Mouse (Mus musculus): ENCODE measurements around the gene Otud7b. TPM values are rescaled to one million over a fixed set of nuclear protein-coding genes. Genes with fewer than 3 reads are reported as not detected.

Otud7b gene
- polyA plus RNA-seq, 1 experiment from 2014 or later: 7.4 TPM

- Histone ChIP-seq H3K27me3 (ENCODE audit: insufficient read depth, low read length) (no peaks in the 10 kb centered on the region), H3K9ac (replicated peaks) (no peak overlapping the region), H3K36me3 (replicated peaks; ENCODE audit: insufficient read depth, low read length) (no peaks in the 10 kb centered on the region), H3K4me1 (ENCODE audit: insufficient read depth) (no peaks in the 10 kb centered on the region), H3K4me2 (ENCODE audit: low read depth, low read length) (no peak overlapping the region), H3K27ac (ENCODE audit: low read depth) (no peak overlapping the region), H3K4me3 (ENCODE audit: low read depth, low read length) (no peak overlapping the region), H3K9me3 (ENCODE audit: low read length) (no peaks in the 10 kb centered on the region)
- DNase-seq (no peak), ATAC-seq (no peak)
- TF ChIP-seq CTCF (IDR thresholded peaks at IDR 0.05; ENCODE audit: low read depth) (no peak), EP300 (IDR thresholded peaks at IDR 0.05; ENCODE audit: low read depth) (no peak)
- 87% methylated on average over 2 of the region's 2 CpGs for WGBS (ENCODE audit: insufficient replicate concordance)
Measured at GRCm38 (mm10) chr3:96082100-96082499, 22.2 kb upstream of the Otud7b start.

- Histone ChIP-seq H3K4me2 (ENCODE audit: low read depth, low read length) (no peak overlapping the region), H3K36me3 (replicated peaks; ENCODE audit: insufficient read depth, low read length) (no peaks in the 10 kb centered on the region), H3K9ac (replicated peaks) (0 out of 2 replicates have a peak overlapping the region, but pooled peaks have one; percentile 21), H3K27me3 (ENCODE audit: insufficient read depth, low read length) (no peaks in the 10 kb centered on the region), H3K9me3 (ENCODE audit: low read length) (no peaks in the 10 kb centered on the region), H3K4me3 (ENCODE audit: low read depth, low read length) (no peak overlapping the region), H3K4me1 (ENCODE audit: insufficient read depth) (no peaks in the 10 kb centered on the region), H3K27ac (ENCODE audit: low read depth) (no peak overlapping the region)
- ATAC-seq (no peak), DNase-seq (no peak)
- WGBS (ENCODE audit: insufficient replicate concordance): 59% methylated on average over 15 of the region's 15 CpGs
- TF ChIP-seq CTCF (IDR thresholded peaks at IDR 0.05; ENCODE audit: low read depth) (no peak), EP300 (IDR thresholded peaks at IDR 0.05; ENCODE audit: low read depth) (no peak)
Measured at GRCm38 (mm10) chr3:96082714-96083508, 21.4 kb upstream of the Otud7b start.

DNA sequence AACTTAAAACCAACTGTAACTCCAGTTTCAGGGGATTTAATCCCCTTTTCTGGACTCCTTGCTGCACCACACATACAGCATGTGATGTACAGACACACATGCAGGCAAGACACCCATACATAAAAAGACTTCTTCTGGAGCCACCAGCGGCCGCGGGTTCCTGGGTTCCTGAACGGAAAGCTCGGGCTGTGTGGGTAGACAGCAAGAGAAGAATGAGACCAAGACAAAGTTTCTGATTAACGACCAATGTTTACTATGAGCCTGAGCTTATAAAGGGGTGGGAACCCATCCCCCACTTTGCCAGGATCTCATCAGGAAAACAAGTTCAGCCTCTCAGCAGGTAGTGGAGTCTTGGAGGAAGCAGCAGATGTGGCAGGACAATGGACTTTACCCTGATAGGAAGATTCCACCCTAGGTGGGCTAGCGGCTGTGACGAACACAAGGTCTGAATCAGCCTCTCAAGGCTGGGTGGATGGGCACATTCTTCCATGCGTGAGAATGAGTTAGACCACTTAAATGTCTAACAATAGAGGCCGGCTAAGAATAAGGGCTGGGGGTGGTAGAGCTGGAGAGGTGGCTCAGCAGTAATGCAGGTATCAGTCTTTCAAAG, 20.1 kb upstream of the Otud7b start:
- H3K4me3 ChIP-seq (ENCODE audit: low read depth, low read length): no peak overlapping the region
- WGBS (ENCODE audit: insufficient replicate concordance): 83% methylated on average over 10 of the region's 10 CpGs
- no peaks in the 10 kb centered on the region for H3K9me3 ChIP-seq (ENCODE audit: low read length)
- no peaks in the 10 kb centered on the region for H3K27me3 ChIP-seq (ENCODE audit: insufficient read depth, low read length)
- H3K9ac ChIP-seq (replicated peaks): no peak overlapping the region
- no peak overlapping the region for H3K27ac ChIP-seq (ENCODE audit: low read depth)
- H3K4me1 ChIP-seq (ENCODE audit: insufficient read depth): no peaks in the 10 kb centered on the region
- no peaks in the 10 kb centered on the region for H3K36me3 ChIP-seq (replicated peaks; ENCODE audit: insufficient read depth, low read length)
- TF ChIP-seq CTCF (IDR thresholded peaks at IDR 0.05; ENCODE audit: low read depth) (no peak), EP300 (IDR thresholded peaks at IDR 0.05; ENCODE audit: low read depth) (no peak)
- no peak for ATAC-seq
- H3K4me2 ChIP-seq (ENCODE audit: low read depth, low read length): no peak overlapping the region
- no peak for DNase-seq

DNA sequence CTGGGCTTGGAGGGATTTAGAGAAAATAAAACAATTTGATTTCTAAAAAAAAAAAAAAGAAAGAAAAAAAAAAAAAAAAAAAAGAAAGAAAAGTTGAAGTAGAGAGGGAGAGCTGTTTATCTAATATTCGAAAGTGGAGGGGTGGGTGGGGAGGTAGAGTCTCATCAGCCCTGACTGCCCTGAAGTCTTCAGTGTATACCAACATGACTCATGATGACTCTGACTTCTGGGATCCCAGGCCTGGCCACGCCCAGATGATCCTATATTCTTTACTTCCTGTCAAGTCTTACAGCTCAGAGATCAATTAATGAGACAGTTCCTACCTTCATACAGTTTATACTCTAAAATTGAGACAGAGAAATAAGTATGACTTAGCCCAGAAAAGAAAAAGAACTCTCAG, 17.1 kb upstream of the Otud7b start:
- ATAC-seq (peak; percentile 72; the same call in 1 of the 2 replicates), DNase-seq (no peak)
- Histone ChIP-seq H3K27me3 (ENCODE audit: insufficient read depth, low read length) (no peaks in the 10 kb centered on the region), H3K36me3 (replicated peaks; ENCODE audit: insufficient read depth, low read length) (no peaks in the 10 kb centered on the region), H3K4me1 (ENCODE audit: insufficient read depth) (no peaks in the 10 kb centered on the region), H3K4me3 (ENCODE audit: low read depth, low read length) (no peak overlapping the region), H3K9ac (replicated peaks) (no peak overlapping the region), H3K4me2 (ENCODE audit: low read depth, low read length) (no peak overlapping the region), H3K9me3 (ENCODE audit: low read length) (no peaks in the 10 kb centered on the region), H3K27ac (ENCODE audit: low read depth) (no peak overlapping the region)
- 47% methylated on average over 2 of the region's 2 CpGs for WGBS (ENCODE audit: insufficient replicate concordance)
- TF ChIP-seq CTCF (IDR thresholded peaks at IDR 0.05; ENCODE audit: low read depth) (no peak), EP300 (IDR thresholded peaks at IDR 0.05; ENCODE audit: low read depth) (no peak)

DNA sequence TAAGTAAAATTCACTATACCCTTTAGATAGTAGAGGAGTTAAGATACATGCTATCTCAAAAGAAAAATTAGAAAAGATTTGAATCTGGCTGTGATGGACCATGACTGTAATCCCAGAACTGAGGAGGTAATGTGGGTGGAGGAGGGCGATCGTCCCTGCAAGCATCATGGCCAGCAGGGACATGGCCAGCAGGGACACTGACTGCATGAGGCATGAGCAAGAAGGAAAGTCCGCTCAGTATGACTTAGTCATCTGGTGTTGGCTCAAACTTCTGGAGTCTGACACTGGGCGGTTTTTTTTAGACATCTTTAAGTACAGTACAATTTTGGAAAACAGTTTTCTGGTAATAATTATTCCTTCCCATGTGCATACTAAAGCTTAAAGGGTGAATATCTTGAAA, 16.5 kb upstream of the Otud7b start:
- no peak for TF ChIP-seq EP300 (IDR thresholded peaks at IDR 0.05; ENCODE audit: low read depth)
- no peak for TF ChIP-seq CTCF (IDR thresholded peaks at IDR 0.05; ENCODE audit: low read depth)
- 80% methylated on average over 4 of the region's 4 CpGs for WGBS (ENCODE audit: insufficient replicate concordance)
- no peak for ATAC-seq

DNA sequence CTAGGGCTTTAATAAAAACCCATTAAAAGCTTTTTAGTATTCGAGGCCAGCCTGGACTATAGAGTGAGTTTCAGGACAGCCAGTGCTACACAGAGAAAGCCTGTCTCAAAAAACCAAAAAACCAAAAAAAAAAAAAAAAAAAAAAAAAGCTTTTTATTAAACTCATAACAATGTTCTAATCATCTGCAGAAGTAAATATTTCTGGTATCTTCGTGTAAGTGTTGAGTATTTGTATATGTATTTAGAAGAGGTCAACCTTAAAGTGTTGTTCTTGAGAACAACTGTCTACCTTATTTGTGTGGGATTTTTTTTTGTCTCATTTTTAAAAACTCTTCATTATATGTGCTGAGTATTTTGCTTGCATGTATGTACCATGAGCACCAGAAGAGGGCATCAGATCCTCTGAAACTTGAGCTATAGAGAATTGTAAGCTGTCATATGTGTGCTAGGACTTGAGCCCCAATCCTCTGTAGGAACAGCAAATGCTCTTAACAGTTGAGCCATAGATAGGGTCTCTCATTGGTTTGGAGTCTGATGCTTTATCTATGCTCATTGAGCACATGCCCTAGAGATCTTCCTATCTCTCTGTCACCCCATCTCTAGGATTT, 14.3 kb upstream of the Otud7b start:
- TF ChIP-seq EP300 (IDR thresholded peaks at IDR 0.05; ENCODE audit: low read depth) (no peak), CTCF (IDR thresholded peaks at IDR 0.05; ENCODE audit: low read depth) (peak; percentile 59)
- WGBS (ENCODE audit: insufficient replicate concordance): 48% methylated on average over 2 of the region's 2 CpGs
- no peaks in the 10 kb centered on the region for H3K4me1 ChIP-seq (ENCODE audit: insufficient read depth)
- no peak overlapping the region for H3K4me3 ChIP-seq (ENCODE audit: low read depth, low read length)
- no peaks in the 10 kb centered on the region for H3K9me3 ChIP-seq (ENCODE audit: low read length)
- no peak overlapping the region for H3K27ac ChIP-seq (ENCODE audit: low read depth)
- ATAC-seq (no peak), DNase-seq (no peak)
- no peak overlapping the region for H3K4me2 ChIP-seq (ENCODE audit: low read depth, low read length)
- H3K27me3 ChIP-seq (ENCODE audit: insufficient read depth, low read length): no peaks in the 10 kb centered on the region
- no peak overlapping the region for H3K9ac ChIP-seq (replicated peaks)
- H3K36me3 ChIP-seq (replicated peaks; ENCODE audit: insufficient read depth, low read length): no peaks in the 10 kb centered on the region

More for the DNA sequence above, 16.5 kb upstream of the Otud7b start:
- no peaks in the 10 kb centered on the region for H3K36me3 ChIP-seq (replicated peaks; ENCODE audit: insufficient read depth, low read length)
- no peaks in the 10 kb centered on the region for H3K4me1 ChIP-seq (ENCODE audit: insufficient read depth)
- H3K4me3 ChIP-seq (ENCODE audit: low read depth, low read length): no peak overlapping the region
- no peak overlapping the region for H3K4me2 ChIP-seq (ENCODE audit: low read depth, low read length)
- H3K27me3 ChIP-seq (ENCODE audit: insufficient read depth, low read length): no peaks in the 10 kb centered on the region
- H3K9ac ChIP-seq (replicated peaks): no peak overlapping the region
- 0 out of 2 replicates have a peak overlapping the region, but pooled peaks have one; percentile 12 for H3K27ac ChIP-seq (ENCODE audit: low read depth)
- DNase-seq: no peak
- H3K9me3 ChIP-seq (ENCODE audit: low read length): no peaks in the 10 kb centered on the region
